Mouse (Mus musculus) forebrain, embryonic 13.5 days (tissue): ENCODE data around the gene Bmp2k. TPM values are rescaled to one million over a fixed set of nuclear protein-coding genes. Genes with fewer than 3 reads are reported as not detected.

Source experiments
- ATAC-seq: fragments of 200-750 bp; cut with Nextera tagmentation; 2 replicates; pipeline ENCODE4 v1.8.0; 2017
- H3K27ac ChIP-seq: fragments of 300-500 bp; sonication (generic); 2 replicates; pipeline ENCODE4 v1.5.1; 2015; ENCODE audit warnings: inconsistent platforms, mild to moderate bottlenecking, moderate library complexity
- H3K27me3 ChIP-seq: fragments of 300-500 bp; sonication (generic); 2 replicates; pipeline ENCODE4 v1.6.1; 2015; ENCODE audit warnings: mild to moderate bottlenecking, inconsistent platforms
- H3K36me3 ChIP-seq: fragments of 300-500 bp; sonication (generic); 2 replicates; pipeline ENCODE4 v1.6.1; 2015; ENCODE audit warnings: mild to moderate bottlenecking, inconsistent platforms; ENCODE audit not compliant: poor library complexity, severe bottlenecking
- H3K4me1 ChIP-seq: fragments of 300-500 bp; sonication (generic); 2 replicates; pipeline ENCODE4 v1.6.1; 2015; ENCODE audit warnings: inconsistent platforms
- H3K4me2 ChIP-seq: fragments of 300-500 bp; sonication (generic); 2 replicates; pipeline ENCODE4 v1.6.1; 2015; ENCODE audit warnings: inconsistent platforms, mild to moderate bottlenecking, moderate library complexity
- H3K4me3 ChIP-seq: fragments of 300-500 bp; sonication (generic); 2 replicates; pipeline ENCODE4 v1.5.1; 2015; ENCODE audit warnings: mild to moderate bottlenecking, inconsistent platforms
- H3K9ac ChIP-seq: fragments of 300-500 bp; sonication (generic); 2 replicates; pipeline ENCODE4 v1.6.1; 2015; ENCODE audit warnings: mild to moderate bottlenecking, inconsistent platforms
- H3K9me3 ChIP-seq: fragments of 300-500 bp; sonication (generic); replicated peaks from 2 replicates; pipeline ENCODE4 v1.6.1; 2016; ENCODE audit warnings: inconsistent platforms
- WGBS: fragments of 180-500 bp; shearing (Covaris S2); methylation state at CpG from one replicate; pipeline ENCODE4 v1.1.7; 2015; 5-methylcytosine and 5-hydroxymethylcytosine counted together
- polyA plus RNA-seq: library from polyadenylated mRNA; unstranded; fragments of >200 nt; fragmentation: Nextera tagmentation; extraction: Ambion mirVana; gene quantifications from 2 replicates; pipeline ENCODE4 v1.2.1, GENCODE M21; 2015

The Bmp2k gene
- 7.6 and 9.3 TPM in 2 replicates for polyA plus RNA-seq

GRCm38 (mm10) chr5:96997310-96997801, at the start of gene Bmp2k:
Bmp2k (plus strand) TSS chr5:96997689.
- Histone ChIP-seq H3K4me2 (peak within 1 kb of the TSS; percentile 91), H3K9me3 (no peaks in the 10 kb centered on the region), H3K4me3 (peak within 1 kb of the TSS; percentile 63), H3K36me3 (no peaks in the 10 kb centered on the region), H3K9ac (peak within 1 kb of the TSS; percentile 79), H3K27ac (peak within 1 kb of the TSS; percentile 88), H3K4me1 (peaks cover 31% of the 10 kb centered on the region), H3K27me3 (no peaks in the 10 kb centered on the region)
- peak; percentile 97 for ATAC-seq
- WGBS, result 0% methylated on average over 22 of the region's 78 CpGs

GRCm38 (mm10) chr5:96948856-96949527, 48.5 kb upstream of the Bmp2k start:
- Histone ChIP-seq H3K4me2 (no peak overlapping the region), H3K27me3 (no peaks in the 10 kb centered on the region), H3K4me3 (no peak overlapping the region), H3K9ac (no peak overlapping the region), H3K9me3 (no peaks in the 10 kb centered on the region), H3K4me1 (peaks cover 7% of the 10 kb centered on the region), H3K36me3 (no peaks in the 10 kb centered on the region), H3K27ac (no peak overlapping the region)
- 90% methylated on average over 13 of the region's 13 CpGs for WGBS
- no peak for ATAC-seq

DNA sequence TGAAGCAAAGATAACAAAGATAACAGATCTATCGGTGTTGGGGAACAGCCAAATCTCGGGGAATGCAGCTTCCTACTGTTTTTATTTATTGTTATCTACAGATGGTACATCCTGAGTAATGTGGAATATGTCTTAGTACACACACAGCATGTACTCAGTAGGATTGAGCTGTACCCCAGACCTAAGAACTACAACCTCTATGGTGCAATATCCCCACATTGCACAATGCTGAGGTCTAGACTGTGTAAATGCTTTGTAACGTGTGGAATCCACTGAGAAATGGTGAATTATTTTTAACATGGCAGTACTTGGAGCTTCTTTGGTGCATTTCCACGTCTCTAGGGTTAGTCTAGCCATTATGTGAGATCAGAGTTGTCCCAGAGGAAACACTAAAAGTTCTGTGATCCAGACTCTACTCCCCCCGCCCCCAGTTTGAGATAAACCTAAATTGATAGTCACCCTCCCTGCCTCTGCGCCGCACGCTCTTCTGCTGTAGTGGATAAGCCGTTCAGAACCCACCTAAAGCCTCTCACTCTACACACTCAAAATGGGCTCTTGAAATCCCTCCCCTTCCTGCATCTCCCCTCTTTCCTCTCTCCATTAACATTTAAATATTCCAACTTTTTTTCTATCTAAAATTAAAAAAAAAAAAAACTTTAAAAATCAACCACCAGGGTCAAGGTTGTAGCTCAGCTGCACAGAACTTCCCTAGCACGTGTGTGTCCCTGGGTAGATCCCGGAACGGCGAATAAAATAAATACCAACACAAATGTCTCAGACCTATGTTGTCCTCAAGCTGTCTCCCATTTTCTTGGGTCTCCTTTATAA, 47.4 kb upstream of the Bmp2k start:
- Histone ChIP-seq H3K9ac (no peak overlapping the region), H3K4me1 (peaks cover 14% of the 10 kb centered on the region), H3K4me3 (no peak overlapping the region), H3K27me3 (no peaks in the 10 kb centered on the region), H3K4me2 (no peak overlapping the region), H3K27ac (no peak overlapping the region), H3K9me3 (no peaks in the 10 kb centered on the region), H3K36me3 (no peaks in the 10 kb centered on the region)
- 88% methylated on average over 13 of the region's 13 CpGs for WGBS
- no peak for ATAC-seq

GRCm38 (mm10) chr5:96950667-96951492, 46.6 kb upstream of the Bmp2k start:
- no peaks in the 10 kb centered on the region for H3K9me3 ChIP-seq
- no peak overlapping the region for H3K4me3 ChIP-seq
- no peak overlapping the region for H3K9ac ChIP-seq
- WGBS, result 76% methylated on average over 10 of the region's 10 CpGs
- H3K27me3 ChIP-seq, result no peaks in the 10 kb centered on the region
- no peaks in the 10 kb centered on the region for H3K36me3 ChIP-seq
- ATAC-seq, result no peak
- H3K27ac ChIP-seq, result no peak overlapping the region
- no peak overlapping the region for H3K4me2 ChIP-seq
- H3K4me1 ChIP-seq, result peaks cover 14% of the 10 kb centered on the region

- Histone ChIP-seq H3K27ac (no peak overlapping the region), H3K9me3 (no peaks in the 10 kb centered on the region), H3K4me1 (peaks cover 14% of the 10 kb centered on the region), H3K4me2 (no peak overlapping the region), H3K36me3 (no peaks in the 10 kb centered on the region), H3K27me3 (no peaks in the 10 kb centered on the region), H3K9ac (no peak overlapping the region), H3K4me3 (no peak overlapping the region)
- ATAC-seq, result no peak
- WGBS, result 81% methylated on average over 8 of the region's 8 CpGs
These were observed 45.9 kb upstream of the Bmp2k start for GRCm38 (mm10) chr5:96951493-96952105.

GRCm38 (mm10) chr5:96954040-96954439, 43.4 kb upstream of the Bmp2k start:
- Histone ChIP-seq H3K9me3 (no peaks in the 10 kb centered on the region), H3K4me3 (no peak overlapping the region), H3K9ac (no peak overlapping the region), H3K4me1 (peaks cover 14% of the 10 kb centered on the region), H3K36me3 (no peaks in the 10 kb centered on the region), H3K4me2 (peak overlapping the region; percentile 41), H3K27me3 (no peaks in the 10 kb centered on the region), H3K27ac (no peak overlapping the region)
- ATAC-seq, result peak; percentile 77; the same call in 1 of the 2 replicates
- 27% methylated on average over 11 of the region's 11 CpGs for WGBS

DNA sequence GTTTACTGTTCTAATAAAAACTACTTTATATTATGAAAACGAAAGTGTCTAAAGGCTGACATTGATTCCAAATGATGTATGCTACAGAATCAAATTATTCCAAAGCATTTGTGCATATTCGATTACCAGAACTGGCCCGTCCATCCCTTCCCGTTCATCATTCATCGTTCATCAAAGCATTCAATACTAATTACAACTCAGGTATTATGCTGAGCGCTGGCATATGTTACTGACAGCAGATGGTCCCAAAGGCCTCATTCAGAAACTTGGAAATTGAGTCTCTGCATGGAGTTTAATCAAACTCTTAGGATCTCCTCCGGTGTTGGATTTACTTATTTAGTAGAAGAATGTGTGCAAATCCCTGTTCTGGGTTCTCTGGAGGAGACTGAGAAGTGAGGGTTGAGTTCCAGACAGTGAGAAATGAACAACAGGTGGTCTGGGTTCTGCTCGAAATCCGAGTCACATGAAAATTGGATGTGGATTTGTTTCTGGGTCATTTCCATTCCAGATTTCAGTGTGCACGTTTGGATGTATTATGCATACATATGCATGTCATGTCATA, 42.9 kb upstream of the Bmp2k start:
- Histone ChIP-seq H3K9me3 (no peaks in the 10 kb centered on the region), H3K9ac (no peak overlapping the region), H3K36me3 (no peaks in the 10 kb centered on the region), H3K27me3 (no peaks in the 10 kb centered on the region), H3K27ac (no peak overlapping the region), H3K4me1 (peaks cover 14% of the 10 kb centered on the region), H3K4me3 (no peak overlapping the region), H3K4me2 (peak overlapping the region; percentile 41)
- ATAC-seq, result peak; percentile 41; the same call in 1 of the 2 replicates
- 48% methylated on average over 10 of the region's 10 CpGs for WGBS

DNA sequence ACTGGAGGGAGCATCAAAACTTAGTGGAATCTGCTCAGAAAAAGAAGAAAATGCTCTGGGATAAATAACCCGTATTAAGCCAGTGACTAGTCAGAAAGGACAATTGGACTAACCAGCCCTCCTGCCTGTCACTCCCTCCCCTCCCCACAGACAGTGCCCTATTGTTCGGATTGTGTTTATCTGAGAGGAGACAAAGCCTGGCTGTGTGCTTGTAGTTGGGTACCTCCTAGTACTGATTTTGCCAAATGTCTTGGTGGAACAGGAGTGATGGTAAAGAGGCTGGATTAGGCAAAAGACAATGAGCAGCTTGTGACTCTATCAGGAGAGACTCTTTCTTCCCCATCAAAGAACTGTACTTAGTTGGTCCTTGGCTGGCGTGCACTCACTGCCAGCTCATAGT, 40.6 kb upstream of the Bmp2k start:
- H3K9ac ChIP-seq, result no peak overlapping the region
- no peak for ATAC-seq
- H3K4me2 ChIP-seq, result no peak overlapping the region
- no peaks in the 10 kb centered on the region for H3K36me3 ChIP-seq
- WGBS, result 25% methylated on average over 3 of the region's 3 CpGs
- H3K9me3 ChIP-seq, result no peaks in the 10 kb centered on the region
- peaks cover 14% of the 10 kb centered on the region for H3K4me1 ChIP-seq
- no peak overlapping the region for H3K4me3 ChIP-seq
- no peak overlapping the region for H3K27ac ChIP-seq
- no peaks in the 10 kb centered on the region for H3K27me3 ChIP-seq

DNA sequence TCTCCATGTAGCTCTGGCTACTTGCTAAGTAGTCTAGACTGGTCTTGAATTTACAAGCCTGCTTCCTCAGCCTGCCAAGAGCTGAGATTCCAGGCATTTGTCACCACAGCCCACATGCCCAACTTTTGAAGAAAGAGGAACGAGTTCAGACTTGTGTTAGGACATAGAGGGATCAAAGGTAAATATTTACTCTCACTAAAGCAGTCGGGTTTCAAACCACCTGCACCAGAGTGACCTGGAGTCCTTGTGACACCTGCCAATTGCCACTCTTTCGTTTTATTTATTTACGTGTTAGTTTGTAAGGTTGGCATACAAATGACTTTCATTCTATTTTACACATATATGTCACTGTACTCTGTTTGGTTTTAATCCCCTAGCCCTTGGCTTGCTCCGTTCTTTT, 36.4 kb upstream of the Bmp2k start:
- Histone ChIP-seq H3K36me3 (no peaks in the 10 kb centered on the region), H3K9ac (no peak overlapping the region), H3K27ac (no peak overlapping the region), H3K4me3 (no peak overlapping the region), H3K4me1 (peaks cover 10% of the 10 kb centered on the region), H3K4me2 (no peak overlapping the region), H3K9me3 (no peaks in the 10 kb centered on the region), H3K27me3 (no peaks in the 10 kb centered on the region)
- 84% methylated on average over 5 of the region's 5 CpGs for whole genome bisulfite sequencing
- ATAC-seq, result no peak

DNA sequence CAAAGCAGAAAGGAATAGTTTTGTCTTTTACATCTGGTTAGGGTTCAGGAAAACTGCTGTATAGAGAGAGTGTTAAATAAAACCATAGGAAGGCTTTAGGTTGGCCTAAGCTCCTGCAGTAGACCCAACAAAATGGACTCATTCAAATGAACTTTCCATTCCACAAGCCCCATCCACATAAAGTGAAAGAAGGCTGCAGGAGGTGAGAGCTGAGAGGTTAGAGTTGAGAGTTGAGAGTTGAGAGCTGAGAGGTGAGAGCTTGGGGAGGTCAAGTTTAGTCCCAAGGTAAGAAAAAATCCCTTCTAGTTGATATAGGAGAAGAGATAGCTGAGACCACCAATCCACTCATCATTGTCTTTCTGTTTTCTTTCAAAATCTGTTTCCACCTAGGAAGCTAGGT, 35.6 kb upstream of the Bmp2k start:
- Histone ChIP-seq H3K4me3 (no peak overlapping the region), H3K9ac (no peak overlapping the region), H3K27me3 (no peaks in the 10 kb centered on the region), H3K27ac (no peak overlapping the region), H3K4me1 (peaks cover 10% of the 10 kb centered on the region), H3K4me2 (no peak overlapping the region), H3K36me3 (no peaks in the 10 kb centered on the region), H3K9me3 (no peaks in the 10 kb centered on the region)
- no peak for ATAC-seq

DNA sequence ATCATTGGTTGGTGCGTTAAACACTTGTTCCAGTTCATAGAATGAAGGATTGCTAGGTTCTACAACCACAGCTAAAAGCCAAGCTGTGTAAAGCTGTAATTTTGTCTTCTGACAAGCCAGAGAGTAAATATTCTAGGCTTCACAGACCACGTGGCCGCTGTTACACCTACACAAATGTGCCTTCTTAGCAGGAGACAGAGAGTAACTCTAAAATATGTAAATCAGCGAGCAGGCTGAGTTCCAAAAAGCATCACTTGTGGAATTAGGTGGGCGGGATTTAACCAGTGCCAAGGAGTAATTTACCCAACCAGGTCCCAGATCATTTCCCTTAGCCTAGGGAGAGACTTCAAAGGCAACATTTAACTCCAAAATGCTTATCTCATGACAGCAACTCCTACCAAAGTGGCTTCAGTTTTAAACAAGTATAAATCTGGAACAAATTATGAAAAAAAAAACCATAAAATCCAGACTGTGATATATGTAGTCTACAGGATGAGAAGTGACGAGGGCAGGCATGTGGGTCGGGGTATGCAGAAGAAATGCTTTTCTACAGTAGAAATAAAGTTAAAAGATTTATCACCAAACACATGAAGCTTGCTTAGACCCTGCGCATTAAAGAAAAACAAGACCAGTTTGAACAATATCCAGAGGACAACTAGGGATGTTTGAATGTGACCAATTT, 35.1 kb upstream of the Bmp2k start:
- no peak overlapping the region for H3K4me2 ChIP-seq
- no peak overlapping the region for H3K9ac ChIP-seq
- H3K4me1 ChIP-seq, result peaks cover 10% of the 10 kb centered on the region
- no peak for ATAC-seq
- H3K27ac ChIP-seq, result no peak overlapping the region
- H3K9me3 ChIP-seq, result no peaks in the 10 kb centered on the region
- H3K27me3 ChIP-seq, result no peaks in the 10 kb centered on the region
- no peak overlapping the region for H3K4me3 ChIP-seq
- 73% methylated on average over 8 of the region's 8 CpGs for WGBS
- H3K36me3 ChIP-seq, result no peaks in the 10 kb centered on the region
